Mouse (Mus musculus) hematopoietic stem cell, adult 5-6 weeks (primary cell): ENCODE measurements at regions not wholly inside any gene's neighbourhood (a gene's known extent, or its start where the extent isn't known, plus 50 kb on each side); places are given as distances from the start of the nearest gene placed in this dataset.
A peak's percentile ranks its signal among the peaks of the same experiment; 100 is the strongest.

Experiments
- ATAC-seq, 2 experiments: fragments of 125-278 bp in 1 of 2; replicated peaks in 1 of 2; 2 replicates each; pipeline ENCODE4 v1.8.0; 2016 to 2017; ENCODE audit warnings: inconsistent platforms in 2 of 2, mild to moderate bottlenecking in 2 of 2, moderate number of reproducible peaks in 2 of 2, low read depth in 1 of 2, moderate TSS enrichment in 1 of 2; ENCODE audit not compliant: low FRiP score in 2 of 2, poor library complexity in 2 of 2, severe bottlenecking in 2 of 2, insufficient read depth in 1 of 2, low TSS enrichment in 1 of 2

GRCm38 (mm10) chr3:50879595-50879994, 344.7 kb upstream of the Noct start:
- ATAC-seq = peak in 1 of 2 experiments; percentile 39; a peak in 2 of 4 replicates

DNA sequence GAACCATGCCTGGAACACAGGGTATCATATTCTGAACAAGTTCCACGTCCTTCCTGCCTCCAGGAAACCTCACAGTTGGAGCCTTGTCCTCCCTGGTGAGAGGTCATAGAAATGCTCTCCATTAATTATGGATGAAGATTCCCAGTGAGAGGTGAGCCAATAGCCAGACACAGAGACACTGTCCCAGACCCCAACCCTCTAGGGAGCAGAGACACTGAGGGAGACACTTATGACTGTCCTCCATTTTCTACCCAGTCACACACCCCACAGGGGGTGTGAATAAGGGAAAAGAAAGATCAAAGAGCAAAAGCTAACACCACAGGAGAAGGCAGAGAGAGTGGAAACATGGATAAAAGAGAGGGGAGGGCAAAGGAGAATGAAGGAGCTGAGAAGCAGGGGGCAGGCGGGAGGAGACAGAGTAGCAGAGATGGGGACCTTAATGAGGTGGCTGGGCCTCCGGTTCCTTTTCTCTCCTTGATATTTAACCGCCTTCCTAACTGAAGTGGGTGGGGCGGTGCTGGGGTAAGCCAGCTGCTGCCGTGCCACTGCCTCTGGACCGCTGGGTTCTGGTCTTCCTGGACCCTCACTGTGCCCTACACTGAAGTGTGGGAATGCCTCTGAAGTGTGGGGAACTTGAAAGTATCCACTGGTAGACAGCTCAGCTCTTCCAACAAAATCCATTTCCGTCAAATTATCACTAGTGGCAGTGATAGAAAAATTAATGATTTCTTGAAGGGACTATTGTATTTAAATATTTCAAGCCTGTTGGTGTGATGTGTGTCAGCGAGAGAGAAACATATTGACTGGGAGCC, 342.6 kb upstream of the Noct start:
- no peak for ATAC-seq

DNA sequence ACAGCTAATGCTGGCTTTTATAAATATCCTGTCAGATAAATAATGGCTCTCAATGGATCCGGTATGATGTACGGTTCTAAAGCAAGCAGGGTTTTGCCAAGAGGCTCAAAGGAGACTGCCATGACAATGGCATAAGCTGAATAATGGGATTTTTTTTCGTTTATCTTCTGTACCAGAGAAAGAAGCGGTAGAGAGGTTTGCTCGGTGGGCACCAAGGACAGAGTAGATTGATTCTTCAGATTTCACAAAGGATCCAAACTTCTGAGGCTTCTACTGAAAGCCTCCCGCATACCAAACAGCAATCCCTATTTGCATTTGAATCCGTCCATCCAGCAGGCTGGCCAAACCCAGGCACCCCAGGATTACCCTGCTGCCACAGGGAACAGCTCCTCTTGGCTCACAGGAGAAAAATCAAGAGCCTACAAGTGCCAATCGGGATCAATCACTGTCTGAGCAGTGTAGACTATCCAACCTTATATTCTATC, 342.0 kb upstream of the Noct start:
- no peak for ATAC-seq

DNA sequence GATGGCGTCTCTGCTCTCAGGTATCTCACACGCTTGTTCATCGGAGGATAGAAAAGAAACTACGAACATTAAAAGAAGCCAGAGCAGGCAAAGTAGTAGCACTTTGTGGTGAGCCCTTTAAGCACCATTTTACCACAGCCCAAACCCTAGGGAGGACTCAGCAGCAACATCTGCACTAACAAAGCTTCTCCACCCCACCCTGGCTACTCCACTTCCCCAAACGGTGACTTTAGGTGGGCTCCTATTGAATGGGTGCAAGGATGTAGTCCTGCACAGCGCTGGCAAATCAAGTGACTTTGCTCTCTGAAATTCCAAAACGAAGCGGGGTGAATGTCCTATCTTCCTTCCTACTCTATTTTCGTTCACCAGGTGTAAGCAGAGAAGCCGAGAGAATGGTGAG, 337.9 kb upstream of the Noct start:
- ATAC-seq = no peak; a peak in 2 of 4 replicates

GRCm38 (mm10) chr3:50887002-50887401, 337.2 kb upstream of the Noct start:
- 0 out of 4 replicates have a peak, but pooled peaks have one; percentile 28 to 36 for ATAC-seq

GRCm38 (mm10) chr3:50888571-50889210, 335.6 kb upstream of the Noct start:
- no peak for ATAC-seq

DNA sequence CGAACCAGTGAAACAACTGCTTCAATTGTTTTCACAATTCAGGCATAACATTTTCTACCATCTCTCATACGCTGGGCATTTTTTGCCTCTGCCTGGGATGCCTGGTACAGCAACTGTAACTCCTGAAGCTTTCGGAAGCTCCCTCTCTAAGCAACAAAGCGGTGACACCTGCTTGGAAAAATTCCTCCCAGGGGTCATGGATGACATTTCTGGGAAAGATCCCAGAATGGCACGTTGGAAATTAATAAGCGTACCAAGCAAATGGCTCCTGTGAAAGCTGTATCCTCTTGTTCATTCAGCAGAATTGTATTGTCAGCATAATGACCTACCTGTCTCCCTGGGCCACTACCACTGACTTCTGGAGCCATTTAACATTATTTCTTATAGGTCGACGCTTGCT, 333.7 kb upstream of the Noct start:
- no peak for ATAC-seq

GRCm38 (mm10) chr3:50898179-50898578, 326.1 kb upstream of the Noct start:
- no peak for ATAC-seq

DNA sequence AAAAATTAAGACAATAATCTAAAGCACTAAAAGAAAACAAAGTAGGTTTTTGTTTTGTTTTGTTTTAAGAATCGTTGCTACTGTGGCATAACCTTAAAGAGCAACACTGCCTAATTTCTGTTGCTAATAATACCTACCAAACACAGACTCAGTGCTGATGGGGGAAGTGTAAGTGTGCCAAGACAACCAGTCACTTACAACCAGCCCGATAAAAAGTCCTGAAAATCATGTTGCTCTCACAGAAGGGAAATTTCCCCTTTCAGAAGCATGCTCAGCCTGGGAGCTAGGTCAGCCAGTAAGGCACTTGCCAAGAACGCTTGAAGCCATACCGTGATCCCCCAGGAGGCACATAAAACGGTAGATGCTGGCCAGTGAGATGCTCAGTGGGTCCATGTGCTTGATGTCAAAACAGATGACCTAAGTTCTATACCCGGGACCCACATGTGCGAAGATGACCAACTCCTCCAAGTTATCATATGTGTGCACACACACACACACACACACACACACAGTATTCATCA, 324.4 kb upstream of the Noct start:
- no peak for ATAC-seq

GRCm38 (mm10) chr3:50900566-50900965, 323.7 kb upstream of the Noct start:
- no peak for ATAC-seq

GRCm38 (mm10) chr3:50901321-50901720, 322.9 kb upstream of the Noct start:
- ATAC-seq = no peak

DNA sequence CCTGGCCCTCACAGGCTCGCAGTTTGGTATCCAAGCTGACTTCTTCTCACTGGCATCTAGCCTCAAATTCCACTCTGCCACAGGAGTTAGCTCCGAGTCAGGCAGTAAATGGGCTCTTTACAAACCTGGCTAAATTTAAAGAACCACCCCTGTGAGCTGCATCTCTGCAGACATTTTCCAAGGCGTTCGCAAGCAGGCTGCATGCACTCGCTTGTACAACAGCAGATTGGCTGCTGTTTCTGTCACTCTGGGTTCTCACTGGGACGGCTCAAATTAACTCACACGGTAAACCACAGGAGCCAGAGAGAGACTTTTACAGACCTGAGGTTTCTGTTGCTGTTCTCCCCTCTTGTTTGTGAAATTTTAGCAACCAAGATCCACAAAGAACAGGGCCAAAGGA, 321.3 kb upstream of the Noct start:
- ATAC-seq = no peak

DNA sequence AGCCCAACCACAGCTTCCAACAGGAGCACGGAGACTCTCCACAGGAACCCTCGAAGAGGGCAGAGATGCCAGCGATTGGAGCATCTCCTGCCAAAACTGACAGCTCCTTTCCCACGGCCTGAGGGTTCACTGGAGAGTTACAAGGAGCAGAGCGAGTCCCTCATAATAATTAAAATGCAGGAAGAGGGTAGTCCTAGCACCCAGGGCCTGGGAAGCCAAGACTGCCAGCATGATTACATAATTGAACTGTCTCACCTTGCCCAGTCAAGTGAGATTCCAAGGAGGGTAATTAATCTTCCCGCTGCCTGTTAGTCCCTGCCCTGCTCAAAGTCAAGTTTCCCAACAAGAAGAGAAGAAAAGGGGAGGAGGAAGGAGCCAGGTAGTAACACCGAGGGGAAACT, 319.5 kb upstream of the Noct start:
- no peak for ATAC-seq

DNA sequence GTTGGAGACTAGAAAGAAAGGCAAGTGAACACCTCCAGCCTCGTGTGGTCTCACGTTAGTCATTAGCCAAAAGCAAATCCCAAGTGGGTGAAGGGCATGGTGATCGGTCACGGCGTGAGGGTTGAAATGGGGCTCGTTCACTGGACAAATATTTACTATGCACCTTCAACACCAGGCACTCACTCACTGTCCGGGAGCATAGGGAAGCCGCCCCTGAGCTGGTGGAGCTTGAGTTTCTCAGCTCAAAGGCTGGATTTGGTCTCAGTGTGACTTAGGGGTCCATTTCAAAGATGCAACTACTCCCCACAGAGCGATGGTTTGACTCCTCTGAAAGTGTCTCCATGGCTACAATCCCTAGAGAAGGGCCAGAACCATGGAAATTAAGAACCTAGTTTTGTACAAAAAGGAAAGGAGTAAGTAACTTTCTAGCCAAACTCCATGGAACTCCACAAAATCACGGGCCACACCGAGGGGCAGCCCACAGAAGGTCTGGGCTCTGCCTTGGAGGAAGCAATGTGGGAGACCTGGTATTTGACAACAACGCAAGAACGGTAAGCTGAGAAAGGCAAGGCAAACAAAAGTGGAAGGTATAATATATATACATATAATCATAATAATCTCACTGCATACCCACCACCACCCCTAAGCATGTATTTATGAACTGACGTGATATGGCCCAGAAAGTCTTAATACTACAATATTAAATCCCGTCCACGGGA, 318.8 kb upstream of the Noct start:
- no peak for ATAC-seq

DNA sequence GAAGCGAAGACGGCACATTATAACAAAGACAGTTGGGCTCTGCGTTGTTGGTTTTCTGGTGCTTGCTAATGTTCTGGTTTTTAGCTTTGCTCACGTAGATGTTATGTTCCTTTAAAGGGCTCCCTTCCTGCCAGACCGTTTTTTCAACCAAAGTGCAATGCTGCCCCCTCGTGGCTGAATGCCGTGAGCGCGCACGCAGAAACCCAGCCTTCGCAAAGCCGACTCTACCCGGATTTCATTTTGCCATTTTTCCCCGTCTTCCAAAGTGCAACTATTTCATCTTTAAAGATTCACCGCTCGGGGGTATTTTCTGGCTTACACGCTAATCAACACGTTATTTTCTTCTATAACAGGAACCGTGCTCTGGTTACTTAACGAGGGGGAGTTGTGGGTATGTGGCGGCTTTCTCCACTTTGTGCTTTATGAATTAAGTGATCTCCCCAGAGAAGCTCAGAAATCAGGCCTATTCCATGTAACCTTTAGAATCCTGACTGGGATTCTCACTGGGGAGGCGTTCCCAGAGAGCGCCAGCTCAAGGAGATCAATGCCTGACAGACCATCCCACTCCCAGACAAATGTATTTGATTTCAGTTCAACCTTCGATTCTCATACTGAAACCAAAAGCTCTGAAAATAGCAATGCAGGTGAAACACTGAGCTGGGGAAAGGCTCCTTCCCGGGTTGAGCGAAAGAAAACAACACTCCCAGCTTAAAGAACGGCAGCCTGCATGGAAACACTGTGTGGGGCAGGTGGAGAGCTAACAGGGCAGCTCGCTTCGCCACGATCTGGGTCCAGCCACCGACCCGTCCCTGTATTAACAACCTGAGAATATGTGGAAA, 318.0 kb upstream of the Noct start:
- ATAC-seq = peak; percentile 90 to 91

GRCm38 (mm10) chr3:50912980-50913518, 311.2 kb upstream of the Noct start:
- ATAC-seq = no peak

DNA sequence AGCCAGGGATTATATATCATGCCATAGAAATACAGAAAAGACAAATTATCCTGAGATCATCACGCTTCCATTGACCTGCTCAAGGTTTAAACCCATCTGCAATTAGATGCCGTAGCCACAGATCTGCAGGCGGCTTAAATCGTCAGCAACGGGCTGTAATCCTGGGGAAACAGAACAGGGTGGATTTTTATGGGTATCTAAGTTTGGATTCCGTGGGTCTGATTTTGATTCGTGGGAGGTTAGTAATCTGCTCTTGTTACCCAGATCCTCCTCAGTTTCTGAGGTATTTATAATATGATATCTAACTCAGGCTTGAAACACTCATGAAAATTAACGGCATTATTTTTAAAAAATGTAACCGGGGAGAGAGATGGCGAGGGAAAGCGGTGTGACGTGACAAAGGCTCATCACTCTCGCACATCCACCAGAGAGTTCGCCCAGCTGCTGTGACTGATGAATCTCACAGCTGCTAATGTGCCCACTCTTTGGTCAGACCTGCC, 309.3 kb upstream of the Noct start:
- no peak for ATAC-seq
